Mouse (Mus musculus): ENCODE results near the gene Cabp1. TPM values are rescaled to one million over a fixed set of nuclear protein-coding genes. Genes with fewer than 3 reads are reported as not detected.

Cabp1 gene
- polyA plus RNA-seq, 1 experiment from 2014 or later: not detected

- H3K36me3 ChIP-seq: no peaks in the 10 kb centered on the region
- no peak overlapping the region for H3K9ac ChIP-seq
- H3K9me3 ChIP-seq (replicated peaks): no peaks in the 10 kb centered on the region
- no peak overlapping the region for H3K4me3 ChIP-seq (replicated peaks)
- no peak overlapping the region for H3K27ac ChIP-seq
- H3K4me2 ChIP-seq: no peak overlapping the region
- peaks cover 9% of the 10 kb centered on the region for H3K4me1 ChIP-seq (replicated peaks)
- peaks cover 57% of the 10 kb centered on the region for H3K27me3 ChIP-seq
- no peak for ATAC-seq (ENCODE audit: low read depth)
- no peak for DNase-seq
- 54% methylated on average over 5 of the region's 5 CpGs for WGBS (ENCODE audit: insufficient replicate concordance)
Observed at GRCm38 (mm10) chr5:115207244-115207643, 13.1 kb upstream of the Cabp1 start.

- Histone ChIP-seq H3K27me3 (peaks cover 50% of the 10 kb centered on the region), H3K36me3 (no peaks in the 10 kb centered on the region), H3K9ac (no peak overlapping the region), H3K9me3 (replicated peaks) (no peaks in the 10 kb centered on the region), H3K27ac (no peak overlapping the region), H3K4me1 (replicated peaks) (peaks cover 9% of the 10 kb centered on the region), H3K4me3 (replicated peaks) (peak overlapping the region; percentile 33), H3K4me2 (peak overlapping the region; percentile 45)
- WGBS (ENCODE audit: insufficient replicate concordance): 3% methylated on average over 31 of the region's 31 CpGs
- no peak for ATAC-seq (ENCODE audit: low read depth)
- DNase-seq: no peak
Observed at GRCm38 (mm10) chr5:115204562-115205311, 10.6 kb upstream of the Cabp1 start.

GRCm38 (mm10) chr5:115203735-115204561 lies 9.8 kb upstream of the Cabp1 start:
- 6% methylated on average over 23 of the region's 23 CpGs for WGBS (ENCODE audit: insufficient replicate concordance)
- H3K27me3 ChIP-seq: peaks cover 53% of the 10 kb centered on the region
- no peak overlapping the region for H3K27ac ChIP-seq
- no peaks in the 10 kb centered on the region for H3K36me3 ChIP-seq
- DNase-seq (no peak), ATAC-seq (ENCODE audit: low read depth) (no peak)
- H3K4me2 ChIP-seq: peak overlapping the region; percentile 45
- peaks cover 9% of the 10 kb centered on the region for H3K4me1 ChIP-seq (replicated peaks)
- no peak overlapping the region for H3K9ac ChIP-seq
- H3K4me3 ChIP-seq (replicated peaks): peak overlapping the region; percentile 33
- H3K9me3 ChIP-seq (replicated peaks): no peaks in the 10 kb centered on the region

- Histone ChIP-seq H3K27ac (no peak overlapping the region), H3K36me3 (no peaks in the 10 kb centered on the region), H3K27me3 (peaks cover 88% of the 10 kb centered on the region), H3K9me3 (replicated peaks) (no peaks in the 10 kb centered on the region), H3K4me1 (replicated peaks) (peaks cover 17% of the 10 kb centered on the region), H3K4me2 (peak overlapping the region; percentile 77), H3K9ac (no peak overlapping the region), H3K4me3 (replicated peaks) (peak overlapping the region; percentile 59)
- 8% methylated on average over 12 of the region's 12 CpGs for WGBS (ENCODE audit: insufficient replicate concordance)
- no peak for DNase-seq
- 0 out of 2 replicates have a peak, but pooled peaks have one; percentile 12 for ATAC-seq (ENCODE audit: low read depth)
Observed at GRCm38 (mm10) chr5:115194626-115195221, 543 bp upstream of the Cabp1 start.

GRCm38 (mm10) chr5:115193226-115193625 lies 955 bp downstream of the Cabp1 start:
- ATAC-seq (ENCODE audit: low read depth) (no peak), DNase-seq (no peak)

GRCm38 (mm10) chr5:115192828-115193195 lies 1.4 kb downstream of the Cabp1 start:
- H3K27me3 ChIP-seq: peaks cover 97% of the 10 kb centered on the region
- ATAC-seq (ENCODE audit: low read depth) (no peak), DNase-seq (no peak)
- H3K9me3 ChIP-seq (replicated peaks): no peaks in the 10 kb centered on the region; the same call in 1 of the 2 replicates
- H3K36me3 ChIP-seq: no peaks in the 10 kb centered on the region
- H3K27ac ChIP-seq: no peak overlapping the region
- peaks cover 17% of the 10 kb centered on the region for H3K4me1 ChIP-seq (replicated peaks)
- H3K4me2 ChIP-seq: peak overlapping the region; percentile 77
- H3K4me3 ChIP-seq (replicated peaks): peak overlapping the region; percentile 59; the same call in 1 of the 2 replicates
- H3K9ac ChIP-seq: no peak overlapping the region
- WGBS (ENCODE audit: insufficient replicate concordance): 11% methylated on average over 7 of the region's 7 CpGs

More at GRCm38 (mm10) chr5:115193226-115193625, 955 bp downstream of the Cabp1 start:
- Histone ChIP-seq H3K9me3 (replicated peaks) (no peaks in the 10 kb centered on the region; the same call in 1 of the 2 replicates), H3K4me2 (peak overlapping the region; percentile 77), H3K27ac (no peak overlapping the region), H3K36me3 (no peaks in the 10 kb centered on the region), H3K4me1 (replicated peaks) (peaks cover 17% of the 10 kb centered on the region), H3K27me3 (peaks cover 97% of the 10 kb centered on the region), H3K4me3 (replicated peaks) (peak overlapping the region; percentile 59), H3K9ac (no peak overlapping the region)
- WGBS (ENCODE audit: insufficient replicate concordance): 1% methylated on average over 33 of the region's 34 CpGs

- H3K9me3 ChIP-seq (replicated peaks): no peaks in the 10 kb centered on the region; the same call in 1 of the 2 replicates
- WGBS (ENCODE audit: insufficient replicate concordance): 12% methylated on average over 29 of the region's 29 CpGs
- DNase-seq (no peak), ATAC-seq (ENCODE audit: low read depth) (no peak)
- no peak overlapping the region for H3K4me2 ChIP-seq
- peaks cover 98% of the 10 kb centered on the region for H3K27me3 ChIP-seq
- H3K4me1 ChIP-seq (replicated peaks): peaks cover 23% of the 10 kb centered on the region
- H3K27ac ChIP-seq: no peak overlapping the region
- H3K4me3 ChIP-seq (replicated peaks): no peak overlapping the region
- H3K36me3 ChIP-seq: no peaks in the 10 kb centered on the region
- no peak overlapping the region for H3K9ac ChIP-seq
Observed at GRCm38 (mm10) chr5:115191880-115192827, 2.0 kb downstream of the Cabp1 start.

- Histone ChIP-seq H3K36me3 (no peaks in the 10 kb centered on the region), H3K9ac (no peak overlapping the region), H3K9me3 (replicated peaks) (no peaks in the 10 kb centered on the region; the same call in 1 of the 2 replicates), H3K4me2 (no peak overlapping the region), H3K27me3 (peaks cover 98% of the 10 kb centered on the region), H3K4me1 (replicated peaks) (peaks cover 28% of the 10 kb centered on the region), H3K4me3 (replicated peaks) (no peak overlapping the region), H3K27ac (no peak overlapping the region)
- DNase-seq: no peak
- 62% methylated on average over 12 of the region's 12 CpGs for WGBS (ENCODE audit: insufficient replicate concordance)
- no peak for ATAC-seq (ENCODE audit: low read depth)
Observed at GRCm38 (mm10) chr5:115190081-115190480, 4.1 kb downstream of the Cabp1 start.

- H3K4me1 ChIP-seq (replicated peaks): peaks cover 21% of the 10 kb centered on the region
- H3K27me3 ChIP-seq: peaks cover 98% of the 10 kb centered on the region
- H3K9ac ChIP-seq: no peak overlapping the region
- no peak overlapping the region for H3K27ac ChIP-seq
- ATAC-seq (ENCODE audit: low read depth): no peak
- WGBS (ENCODE audit: insufficient replicate concordance): 52% methylated on average over 5 of the region's 5 CpGs
- H3K4me2 ChIP-seq: no peak overlapping the region
- H3K9me3 ChIP-seq (replicated peaks): no peaks in the 10 kb centered on the region; the same call in 1 of the 2 replicates
- no peaks in the 10 kb centered on the region for H3K36me3 ChIP-seq
- no peak overlapping the region for H3K4me3 ChIP-seq (replicated peaks)
- no peak for DNase-seq
Observed at GRCm38 (mm10) chr5:115188824-115189223, 5.4 kb downstream of the Cabp1 start.

All from liver, embryonic 13.5 days (tissue).